Mouse (Mus musculus) embryo, embryonic 9.5 days (tissue): ENCODE data around the gene L3mbtl4.
"Not testable (repeated sequence)": the region's sequence is repeated elsewhere in the genome, so short reads cannot be mapped to it uniquely, and the experiment has no call there.

Experiments
- DNase-seq: peaks from one replicate; pipeline ENCODE4 v3.0.0-alpha.2; 2017; ENCODE audit errors: extremely low spot score

The L3mbtl4 gene

DNA sequence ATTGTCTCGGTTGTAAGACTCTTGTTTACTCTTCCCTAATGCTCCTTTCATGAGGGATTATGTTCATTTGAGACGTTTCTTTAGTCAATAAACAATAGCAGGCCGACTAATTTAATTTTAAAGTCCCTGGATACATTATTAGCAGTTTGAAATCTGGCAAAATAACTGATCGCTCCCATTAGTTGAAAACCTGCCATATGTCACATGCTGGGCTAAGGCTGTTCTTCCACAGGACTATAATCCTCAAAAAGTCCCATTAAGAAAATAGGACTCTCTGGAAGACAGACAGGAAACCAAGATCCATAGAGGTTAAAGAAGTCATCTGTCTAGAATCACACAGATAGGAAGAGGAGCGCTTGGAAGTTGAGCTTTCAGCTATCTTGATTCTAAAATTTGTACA lies 114.9 kb downstream of the L3mbtl4 start:
- no peak for DNase-seq

DNA sequence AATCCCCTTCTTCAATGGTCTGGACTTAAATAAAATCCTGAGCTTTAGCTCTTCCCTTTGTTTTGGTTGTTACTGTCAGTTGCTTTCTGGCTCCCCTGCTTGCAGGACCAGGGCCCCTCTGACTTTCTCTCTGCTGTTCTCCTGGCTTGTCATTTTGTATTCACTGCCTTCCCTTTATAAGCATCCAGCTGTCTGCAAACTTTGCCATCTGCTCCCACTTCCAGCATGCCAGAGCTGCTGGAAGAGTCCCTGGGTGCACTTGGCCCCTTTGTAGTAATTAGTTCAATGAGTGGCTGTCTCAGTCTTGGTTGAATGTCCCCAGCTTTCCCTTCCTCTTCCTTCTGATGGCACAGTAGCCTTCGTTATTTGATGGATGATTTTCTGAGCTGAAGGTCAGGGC lies 132.4 kb downstream of the L3mbtl4 start:
- no peak for DNase-seq

DNA sequence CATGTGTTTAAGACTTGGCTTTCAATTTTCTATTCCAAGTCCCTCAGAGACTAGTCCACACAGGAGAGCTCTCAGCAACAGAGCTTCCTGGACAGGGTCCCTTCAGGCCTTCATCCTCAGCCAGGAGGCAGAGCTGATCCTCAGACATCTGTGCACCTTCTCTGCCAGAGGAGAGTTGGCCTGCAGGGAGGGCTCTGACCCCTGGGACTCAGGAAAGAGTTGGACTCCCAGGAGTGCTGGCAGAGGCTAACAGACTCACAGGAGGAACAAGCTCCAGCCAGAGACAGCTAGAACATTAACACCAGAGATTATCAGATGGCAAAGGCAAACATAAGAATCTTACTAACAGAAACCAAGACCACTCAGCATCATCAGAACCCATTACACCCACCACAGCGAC lies 133.5 kb downstream of the L3mbtl4 start:
- not testable (repeated sequence) for DNase-seq

DNA sequence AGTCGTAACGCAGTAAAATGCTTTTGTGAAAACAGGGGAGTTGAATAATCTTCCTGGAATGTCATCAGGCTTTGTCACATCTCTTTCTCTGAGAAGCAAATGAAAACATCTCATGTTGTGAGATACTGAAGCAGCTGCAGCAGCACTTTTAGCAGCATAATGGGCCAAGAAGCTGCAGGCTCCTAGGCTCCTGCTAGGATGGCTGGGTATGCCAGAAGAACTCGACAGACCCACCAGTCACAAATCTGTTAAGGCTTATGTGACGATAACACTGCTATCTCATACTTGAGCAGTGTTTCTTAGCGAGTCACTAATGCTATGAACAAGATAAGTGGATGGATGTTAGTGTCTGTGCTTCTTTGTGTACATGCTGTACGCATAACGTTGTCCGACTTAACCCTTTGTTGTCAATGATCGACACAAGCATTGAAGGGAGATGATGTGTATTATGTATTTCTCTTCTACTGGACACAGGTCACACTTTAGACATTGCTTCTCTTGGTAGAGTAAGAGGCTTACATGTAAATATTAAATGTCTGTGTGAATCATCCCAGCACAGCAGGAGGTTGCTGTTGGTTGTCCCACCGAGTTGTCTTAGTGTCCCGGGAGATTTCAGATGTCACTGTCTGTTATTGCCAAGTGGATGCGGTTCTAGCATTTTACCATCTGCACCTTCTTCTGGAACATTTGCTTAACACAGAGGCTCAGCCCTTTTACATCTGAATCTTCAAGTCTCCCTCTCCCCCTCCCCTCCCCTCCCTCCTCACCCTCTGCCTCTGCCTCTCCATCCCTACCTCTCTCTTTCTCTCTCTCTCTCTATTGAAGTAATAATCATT lies 149.3 kb downstream of the L3mbtl4 start:
- DNase-seq: no peak

DNA sequence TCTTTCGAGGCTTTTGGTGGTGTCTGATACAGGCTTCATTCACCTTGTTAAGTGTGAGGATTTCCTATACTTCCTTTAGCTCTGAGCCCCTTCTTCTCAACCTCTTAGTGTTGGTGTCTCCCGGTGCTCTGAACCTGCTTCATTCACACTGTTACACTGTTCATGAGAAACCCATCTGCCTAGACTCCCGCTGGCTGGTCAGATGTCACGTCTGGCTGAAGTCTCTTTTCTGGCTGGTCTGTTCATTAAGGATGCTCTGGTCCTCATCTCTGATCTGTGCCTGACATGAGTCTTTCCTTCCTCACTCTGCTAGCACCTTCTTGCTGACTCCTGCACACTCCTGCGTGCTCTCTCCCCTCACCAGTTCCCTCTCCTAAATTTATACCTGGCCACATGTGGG lies 160.0 kb downstream of the L3mbtl4 start:
- DNase-seq: no peak

DNA sequence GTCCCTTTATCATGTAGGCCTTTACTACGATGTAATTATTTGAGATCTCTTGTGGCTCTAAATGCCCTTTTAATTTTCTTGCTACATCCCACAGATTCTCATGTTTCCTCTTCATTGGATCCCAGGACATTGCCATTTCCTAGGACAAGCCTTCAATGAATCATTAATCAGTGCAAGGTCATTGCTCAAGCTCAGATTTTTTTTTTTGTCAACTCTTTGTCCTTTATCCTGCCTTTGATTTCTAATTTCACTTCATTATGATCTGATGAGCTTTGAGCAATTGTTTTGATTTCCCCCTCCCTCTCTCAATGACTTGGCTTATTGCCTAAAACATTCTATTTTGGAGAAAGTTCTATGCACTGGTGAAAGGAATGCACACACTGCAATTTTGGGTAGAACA lies 177.3 kb downstream of the L3mbtl4 start:
- no peak for DNase-seq

DNA sequence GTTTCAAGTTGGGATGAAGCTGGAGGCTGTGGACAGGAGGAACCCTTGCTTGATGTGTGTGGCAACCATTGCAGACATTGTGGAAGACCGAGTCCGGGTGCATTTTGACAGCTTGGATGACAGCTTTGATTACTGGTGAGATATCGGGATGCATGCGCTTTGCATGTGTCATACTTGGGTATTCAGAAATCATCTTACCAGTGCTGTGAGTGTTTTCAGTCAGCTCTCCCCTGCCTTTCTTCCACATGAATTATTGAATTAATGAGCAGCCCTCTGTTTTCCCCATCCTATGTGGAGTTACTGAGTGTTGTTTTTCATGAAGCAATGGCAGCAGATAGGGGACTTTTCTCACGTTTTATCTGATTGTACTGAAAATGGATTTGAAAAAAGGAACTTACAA lies 187.9 kb downstream of the L3mbtl4 start:
- no peak for DNase-seq

DNA sequence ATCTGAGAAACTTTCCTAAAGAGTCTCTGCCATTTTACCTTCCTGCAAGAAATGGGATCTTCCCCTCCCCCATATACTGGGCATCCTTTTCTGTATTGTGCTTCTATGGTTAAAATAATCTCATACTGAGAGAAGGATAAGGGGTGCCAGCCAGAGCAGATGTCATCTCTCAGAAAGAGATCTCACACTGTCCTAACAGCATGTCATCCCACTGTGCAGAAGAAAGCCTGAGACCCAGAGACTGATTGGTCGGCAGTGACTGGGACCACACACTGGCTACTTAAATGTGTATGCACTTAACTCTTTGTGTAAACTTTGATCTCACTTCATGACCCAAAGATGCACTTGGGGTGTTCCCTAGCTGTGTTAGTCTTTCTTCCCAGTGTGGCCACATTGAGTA lies 193.7 kb downstream of the L3mbtl4 start:
- DNase-seq: no peak

DNA sequence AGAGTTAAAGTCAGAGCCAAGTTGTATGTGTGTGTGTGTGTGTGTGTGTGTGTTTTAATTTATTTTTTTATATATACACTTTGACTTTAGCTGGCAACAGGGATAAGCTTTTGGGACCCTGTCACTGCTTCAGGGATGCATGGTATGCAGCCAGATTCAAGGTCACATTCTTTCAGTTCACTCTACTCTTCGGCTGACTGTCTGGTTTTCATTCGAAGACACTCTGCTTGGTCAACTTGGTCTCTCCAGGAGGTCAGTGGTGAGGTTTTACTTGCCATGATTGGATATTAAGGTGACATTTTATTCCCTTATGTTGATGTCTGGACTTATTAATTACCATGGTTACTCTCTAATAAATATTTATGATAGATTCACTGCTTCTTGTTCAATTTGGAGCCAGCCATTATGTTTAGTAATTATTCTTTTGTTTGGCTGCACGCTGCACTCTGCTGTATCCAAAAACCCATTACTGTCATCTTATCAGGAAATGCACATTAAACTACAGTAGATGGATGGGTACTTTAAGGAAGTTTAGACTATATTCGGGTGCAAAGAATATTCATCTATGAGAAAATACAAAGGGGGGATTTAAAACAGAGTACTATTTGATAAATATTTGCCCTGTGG lies 216.6 kb downstream of the L3mbtl4 start:
- DNase-seq: no peak

DNA sequence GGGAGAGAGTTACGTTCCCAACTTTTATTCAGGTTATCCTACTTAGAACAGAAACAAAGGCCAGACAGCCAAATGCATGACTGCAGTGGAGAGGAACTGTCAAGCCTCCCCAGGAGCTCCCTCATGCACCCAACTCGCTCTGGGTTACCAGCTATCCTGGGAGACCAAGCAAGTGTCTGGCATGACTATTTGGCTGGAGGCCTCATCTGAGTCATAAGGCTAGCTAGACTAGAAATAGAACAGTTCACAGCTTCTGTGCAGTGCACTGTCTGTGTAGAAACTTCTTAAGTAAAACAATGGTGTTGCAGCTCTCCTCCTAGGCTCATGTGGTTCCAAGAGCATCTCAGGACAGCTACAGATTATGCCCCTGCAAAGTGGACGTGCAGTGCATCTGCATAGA lies 218.6 kb downstream of the L3mbtl4 start:
- DNase-seq: no peak

DNA sequence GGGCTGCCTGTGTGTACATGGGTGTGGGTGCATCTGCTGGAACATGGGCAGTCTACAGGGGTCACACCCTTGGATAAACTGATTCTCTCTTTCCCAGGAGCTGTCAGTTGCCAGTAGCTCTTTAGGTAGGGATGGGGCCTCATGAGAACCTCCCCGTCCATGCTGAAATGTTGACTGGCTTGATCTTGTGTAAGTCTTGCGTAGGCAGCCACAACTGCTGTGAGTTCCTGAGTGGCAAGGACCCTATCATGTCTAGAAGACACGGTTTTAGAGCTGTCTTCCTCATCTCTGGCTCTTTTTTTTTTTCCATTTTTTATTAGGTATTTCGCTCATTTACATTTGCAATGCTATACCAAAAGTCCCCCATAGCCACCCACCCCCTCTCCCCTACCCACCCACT lies 229.4 kb downstream of the L3mbtl4 start:
- not testable (repeated sequence) for DNase-seq

DNA sequence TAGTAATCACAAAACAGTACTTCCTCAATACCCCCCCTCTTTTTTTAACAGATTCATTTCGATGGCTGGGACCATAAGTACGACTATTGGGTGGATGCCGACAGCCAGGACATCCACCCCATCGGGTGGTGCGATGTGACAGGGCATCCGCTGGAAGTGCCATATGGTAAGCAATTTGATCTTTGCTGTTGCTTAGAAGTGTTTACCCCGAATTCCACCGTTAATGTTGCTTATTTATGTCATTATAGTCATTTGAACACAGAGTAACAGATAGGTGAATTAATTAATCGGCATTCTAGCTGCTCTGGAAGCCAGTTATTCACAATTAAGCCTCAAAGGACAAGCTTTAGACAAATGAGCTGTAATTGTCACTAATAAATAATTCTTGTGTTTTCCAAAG lies 286.1 kb downstream of the L3mbtl4 start:
- no peak for DNase-seq

DNA sequence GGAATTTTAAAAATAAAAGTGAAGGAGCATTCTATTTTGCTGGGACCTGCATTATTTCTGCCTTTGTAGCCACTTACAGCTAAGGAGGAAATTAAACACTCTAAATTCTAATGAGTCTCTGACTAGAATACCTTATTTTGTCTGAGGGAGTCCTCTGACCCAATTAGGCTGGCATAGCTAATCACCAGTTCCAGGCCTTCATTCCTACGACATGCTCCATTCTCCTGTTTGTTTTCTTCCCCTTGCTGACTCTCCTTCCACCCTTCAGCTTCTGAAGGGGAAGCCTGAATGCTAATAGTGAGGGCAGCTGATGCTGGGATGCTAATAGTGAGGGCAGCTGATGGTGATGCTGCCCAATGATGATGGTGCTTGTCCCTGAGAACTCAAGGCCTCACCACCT lies 286.7 kb downstream of the L3mbtl4 start:
- no peak for DNase-seq

DNA sequence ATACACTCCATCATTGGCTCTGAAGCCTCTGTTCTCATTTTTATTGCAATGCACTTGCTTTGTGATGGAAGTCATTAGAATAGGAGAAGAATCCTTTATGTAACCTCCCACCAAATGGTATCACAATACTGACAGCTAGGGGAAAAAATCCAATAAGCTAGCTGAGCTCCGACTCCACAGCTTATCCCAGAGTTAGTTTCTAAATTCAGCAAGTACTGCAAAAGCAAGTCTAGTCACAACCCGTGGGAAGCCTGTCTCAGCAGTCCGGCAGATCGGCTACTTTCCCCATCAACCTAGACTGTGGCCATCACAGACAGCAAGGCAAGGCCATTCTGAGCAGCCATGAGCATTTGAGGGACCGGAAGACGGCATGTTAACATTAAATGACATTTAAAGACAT lies 298.2 kb downstream of the L3mbtl4 start:
- DNase-seq: no peak

DNA sequence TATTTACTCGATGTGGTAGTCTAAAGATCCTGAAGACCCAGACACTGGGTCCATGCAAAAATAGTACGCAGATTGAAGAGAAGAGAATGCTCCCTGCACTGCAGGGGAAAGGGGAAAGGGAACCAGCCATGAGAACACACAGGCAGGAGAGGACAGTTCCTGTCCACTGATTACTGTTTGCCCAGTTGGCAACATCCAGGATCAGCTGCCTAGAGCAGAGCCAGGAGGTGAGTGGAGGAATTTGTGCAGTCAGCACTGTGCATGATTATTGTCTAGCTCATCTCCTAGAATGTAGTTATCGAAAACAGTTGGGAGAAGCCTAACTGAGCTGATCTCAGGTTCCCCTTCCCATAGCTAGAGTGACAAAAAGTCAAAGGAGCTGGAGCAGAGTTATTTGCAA lies 311.6 kb downstream of the L3mbtl4 start:
- no peak for DNase-seq

DNA sequence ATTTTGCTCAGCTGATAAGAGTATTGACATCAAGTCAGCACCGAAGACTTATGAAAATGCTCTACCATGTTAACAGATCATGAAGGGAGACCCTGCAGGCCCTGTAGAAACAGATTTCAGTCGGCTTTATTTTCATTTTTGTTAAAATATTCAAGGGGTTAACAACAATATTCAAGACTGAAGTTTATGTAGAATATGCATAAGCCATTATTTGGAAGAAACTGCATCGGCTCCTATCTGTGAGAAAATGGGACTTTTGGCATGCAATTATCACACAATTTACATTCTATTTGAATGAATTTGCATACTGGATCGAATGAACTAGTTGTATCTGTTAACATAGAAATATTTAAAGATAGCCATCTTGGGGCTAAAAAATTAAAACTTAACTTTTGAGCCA lies 318.0 kb downstream of the L3mbtl4 start:
- DNase-seq: no peak

DNA sequence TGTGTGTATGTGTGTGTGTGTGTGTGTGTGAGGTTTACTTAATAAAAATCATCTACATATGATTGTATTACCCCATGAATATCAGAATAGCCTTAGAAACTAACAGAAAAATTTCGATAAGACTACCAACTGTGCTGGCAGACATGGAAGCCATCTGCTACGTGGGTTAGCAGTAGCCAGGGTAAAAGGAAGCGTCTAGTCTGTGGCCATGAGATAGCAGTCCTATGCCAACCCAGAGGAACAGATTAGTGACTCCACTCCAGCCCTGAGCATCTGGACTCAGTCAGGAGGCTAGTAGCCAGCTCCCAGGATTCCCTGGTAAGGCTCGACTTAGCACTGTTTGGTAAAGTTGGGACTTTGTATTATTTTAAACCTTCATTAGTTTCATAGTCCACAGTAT lies 329.1 kb downstream of the L3mbtl4 start:
- no peak for DNase-seq

DNA sequence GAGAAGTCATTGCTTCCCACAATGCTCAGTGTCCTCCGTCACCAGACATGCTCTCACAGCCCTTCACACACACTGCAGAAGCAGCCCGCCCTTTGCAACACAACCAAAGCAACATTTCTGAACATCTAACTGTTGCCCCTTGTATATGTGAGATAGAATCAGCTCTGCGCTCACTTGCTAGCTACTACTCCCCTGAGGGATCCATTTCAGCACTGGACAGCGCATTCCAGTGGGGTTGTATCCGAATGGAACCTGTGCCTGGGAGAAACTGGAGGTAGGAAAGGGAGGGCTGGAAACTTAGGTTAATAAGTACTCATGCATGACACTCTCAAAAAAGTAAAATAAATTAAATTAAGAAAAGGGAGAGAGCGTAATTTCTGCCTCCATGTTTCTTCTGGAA lies 334.1 kb downstream of the L3mbtl4 start:
- peak; percentile 39 for DNase-seq

DNA sequence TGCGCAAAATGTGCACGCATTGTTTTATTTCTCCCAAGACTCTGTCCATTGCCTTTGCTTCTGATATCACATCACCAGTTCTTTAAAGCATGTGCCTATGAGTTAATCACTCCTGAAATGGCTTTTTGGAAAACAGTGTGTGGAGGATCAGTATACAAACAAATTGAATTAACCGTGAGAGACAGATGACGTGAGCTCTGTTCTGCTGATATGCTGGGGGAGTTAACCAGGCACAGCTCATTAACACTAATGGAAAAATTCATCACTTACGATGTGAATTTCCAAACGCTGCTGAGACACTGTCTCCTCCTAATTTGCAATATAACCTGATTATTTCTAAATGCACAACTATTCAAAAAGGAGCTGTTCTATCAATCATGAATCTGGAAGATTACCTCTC lies 337.6 kb downstream of the L3mbtl4 start:
- DNase-seq: no peak

DNA sequence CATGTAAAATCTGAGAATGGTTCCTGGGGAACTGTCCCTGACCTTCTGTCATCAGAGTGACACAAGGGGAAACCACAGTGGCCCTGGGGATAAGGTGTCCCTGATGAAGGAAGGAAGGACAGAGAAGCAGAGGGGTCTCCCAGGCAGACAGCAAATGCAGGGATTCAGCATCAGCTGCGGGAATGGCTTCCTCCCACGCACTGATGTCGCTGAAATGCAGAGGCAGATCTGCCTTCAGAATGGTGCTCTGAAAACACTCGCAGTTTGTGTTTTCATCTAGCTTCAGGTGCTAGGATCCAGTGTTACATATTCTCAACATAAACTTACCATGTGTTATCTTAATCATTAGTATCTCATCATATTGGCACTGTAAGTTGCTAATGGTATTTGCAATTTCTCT lies 351.7 kb downstream of the L3mbtl4 start:
- no peak for DNase-seq

DNA sequence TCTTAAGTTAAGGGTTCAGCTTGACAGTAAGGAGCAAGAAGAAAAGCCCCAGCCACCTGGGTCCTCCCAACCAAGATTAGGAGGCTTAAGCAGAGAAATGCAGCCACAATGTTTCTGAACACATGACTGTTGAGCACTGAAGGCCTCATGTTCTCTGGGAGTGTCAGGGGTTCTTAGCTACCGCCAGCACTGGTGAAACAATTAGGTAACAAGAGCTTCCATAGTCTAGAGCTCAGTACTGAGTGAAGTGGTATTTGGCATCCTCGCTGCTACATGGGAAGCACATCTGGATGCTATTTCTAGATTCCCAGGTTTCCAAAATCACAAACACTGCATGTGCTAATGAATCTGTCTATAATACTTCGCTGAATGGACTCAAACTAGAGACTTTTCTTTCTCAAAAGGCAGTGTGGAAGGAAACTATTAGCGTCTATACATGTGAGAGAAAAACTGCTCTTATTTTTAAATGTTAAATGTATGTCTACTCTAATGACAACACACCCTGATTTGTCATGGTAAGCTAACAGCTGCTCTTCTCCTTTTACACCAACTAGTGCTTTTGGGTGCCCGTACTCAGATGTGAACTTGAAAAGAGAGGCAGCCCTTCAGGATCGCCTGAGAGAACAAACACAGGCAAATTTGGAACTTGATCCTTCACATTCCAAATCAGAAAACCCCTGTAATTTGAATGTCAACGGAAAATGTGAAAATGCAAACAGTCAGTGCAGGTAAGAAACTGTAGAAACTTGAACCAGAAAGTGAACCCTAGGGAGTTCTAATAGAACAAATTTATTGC lies 356.2 kb downstream of the L3mbtl4 start:
- DNase-seq: no peak

DNA sequence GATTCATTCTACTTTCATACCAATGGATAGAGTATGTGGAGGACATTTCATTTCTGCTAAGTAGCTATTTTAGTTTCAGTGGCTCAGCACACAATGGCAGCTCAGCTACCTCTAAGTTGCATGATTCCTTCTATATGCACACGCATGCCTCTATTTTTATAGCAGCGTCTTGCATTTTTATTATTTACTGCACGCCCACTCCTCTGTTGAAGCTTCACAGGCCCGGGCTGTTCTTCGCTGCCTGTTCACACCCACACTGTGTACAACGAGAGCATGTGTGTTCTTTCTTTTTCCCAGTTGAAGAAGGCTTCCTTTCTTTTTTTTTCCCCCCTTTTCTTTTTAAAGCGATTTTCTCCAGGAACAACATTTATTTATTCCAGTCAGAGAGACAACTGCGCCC lies 357.8 kb downstream of the L3mbtl4 start:
- DNase-seq: no peak

DNA sequence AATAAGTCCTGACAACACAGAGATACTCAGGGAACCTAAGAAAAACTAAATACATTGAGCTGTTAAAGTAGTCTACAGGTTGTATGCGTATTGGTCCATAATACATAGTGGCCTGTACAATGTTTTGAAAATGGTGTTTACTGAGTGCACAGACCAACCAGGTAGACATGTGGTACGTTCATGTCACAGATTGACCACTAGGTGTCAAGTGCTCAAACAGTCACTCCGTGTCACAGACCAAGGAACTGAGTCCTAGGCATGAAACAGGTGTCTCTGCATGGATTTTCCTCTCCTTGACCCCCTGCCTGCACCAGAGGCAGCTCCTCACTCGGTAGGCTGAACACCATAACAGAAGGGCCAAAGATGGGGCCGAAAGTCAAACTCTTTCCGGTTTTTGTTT lies 366.6 kb downstream of the L3mbtl4 start:
- DNase-seq: no peak
